Mouse (Mus musculus) megakaryocyte-erythroid progenitor cell, adult 5-6 weeks (primary cell): ENCODE measurements around the gene Ggt1. TPM values are rescaled to one million over a fixed set of nuclear protein-coding genes. Genes with fewer than 3 reads are reported as not detected.
A peak's percentile ranks its signal among the peaks of the same experiment; 100 is the strongest.

Experiments
- ATAC-seq: replicated peaks from 2 replicates; pipeline ENCODE4 v1.8.0; 2016; ENCODE audit warnings: mild to moderate bottlenecking, inconsistent platforms; ENCODE audit not compliant: severe bottlenecking, poor library complexity, low FRiP score, low TSS enrichment
- total RNA-seq, 2 experiments: library from RNA; stranded (forward) in 1 of 2; stranded (reverse) in 1 of 2; fragments of 200-1000, 215-1000 nt in 1 of 2; fragments of >200 nt in 1 of 2; fragmentation: Nextera tagmentation in 1 of 2; gene quantifications; 2 replicates each; pipeline ENCODE4 v1.2.3; 2014 to 2017

Ggt1 gene
- total RNA-seq, 2 experiments from 2014 or later = 3.3 TPM; not detected in 1

- ATAC-seq = no peak
These were observed 49.1 kb downstream of the Ggt1 start for GRCm38 (mm10) chr10:75610486-75610885.

GRCm38 (mm10) chr10:75616044-75616443 is 54.6 kb downstream of the Ggt1 start:
- ATAC-seq = no peak

- no peak for ATAC-seq
These were observed 59.4 kb downstream of the Ggt1 start for GRCm38 (mm10) chr10:75620818-75621217.

- ATAC-seq = no peak
These were observed 64.5 kb downstream of the Ggt1 start for GRCm38 (mm10) chr10:75625920-75626319.

- no peak for ATAC-seq
These were observed 65.6 kb downstream of the Ggt1 start for GRCm38 (mm10) chr10:75626991-75627390.

- ATAC-seq = no peak
These were observed 66.1 kb downstream of the Ggt1 start for GRCm38 (mm10) chr10:75627490-75627889.

GRCm38 (mm10) chr10:75632633-75633032 is 71.2 kb downstream of the Ggt1 start:
- ATAC-seq = no peak

GRCm38 (mm10) chr10:75633048-75633447 is 71.6 kb downstream of the Ggt1 start:
- no peak for ATAC-seq

- ATAC-seq = no peak
These were observed 72.3 kb downstream of the Ggt1 start for GRCm38 (mm10) chr10:75633576-75634139.

- ATAC-seq = no peak
These were observed 73.2 kb downstream of the Ggt1 start for GRCm38 (mm10) chr10:75634610-75635009.

GRCm38 (mm10) chr10:75635019-75635692 is 73.8 kb downstream of the Ggt1 start:
- no peak for ATAC-seq

GRCm38 (mm10) chr10:75635693-75636055 is 74.3 kb downstream of the Ggt1 start:
- ATAC-seq = peak; percentile 76

Other genes with a start within 250 kb of the Ggt1 start
- gene Adora2a, start 244.7 kb upstream of the Ggt1 start, total RNA-seq (2014; fragmentation: Nextera tagmentation) = 0.09 and 0.67 TPM in 2 replicates
- 0.28 and 0.88 TPM in 2 replicates for gene Adora2a, start 244.7 kb upstream of the Ggt1 start, total RNA-seq (2017)
- not detected in 2 replicates for gene Upb1, start 160.5 kb upstream of the Ggt1 start, total RNA-seq (2014; fragmentation: Nextera tagmentation)
- 0.19 and 0.50 TPM in 2 replicates for gene Upb1, start 160.5 kb upstream of the Ggt1 start, total RNA-seq (2017)
- 113 and 163 TPM in 2 replicates for gene Snrpd3, start 44.1 kb upstream of the Ggt1 start, total RNA-seq (2014; fragmentation: Nextera tagmentation)
- gene Snrpd3, start 44.1 kb upstream of the Ggt1 start, total RNA-seq (2017) = 74.2 and 142 TPM in 2 replicates
- 13.9 and 18.9 TPM in 2 replicates for gene Gucd1, start 43.6 kb upstream of the Ggt1 start, total RNA-seq (2014; fragmentation: Nextera tagmentation)
- 14.8 and 19.3 TPM in 2 replicates for gene Gucd1, start 43.6 kb upstream of the Ggt1 start, total RNA-seq (2017)
- 0.07 TPM in 1 of 2 replicates, not detected in the other for gene Lrrc75b, start 1.3 kb upstream of the Ggt1 start, total RNA-seq (2014; fragmentation: Nextera tagmentation)
- not detected in 2 replicates for gene Lrrc75b, start 1.3 kb upstream of the Ggt1 start, total RNA-seq (2017)
- gene Ggt5, start 27.7 kb downstream of the Ggt1 start, total RNA-seq (2014; fragmentation: Nextera tagmentation) = 0.52 and 0.67 TPM in 2 replicates
- gene Ggt5, start 27.7 kb downstream of the Ggt1 start, total RNA-seq (2017) = 0.70 and 2.7 TPM in 2 replicates
- 2.3 and 4.8 TPM in 2 replicates for gene Susd2, start 82.4 kb downstream of the Ggt1 start, total RNA-seq (2014; fragmentation: Nextera tagmentation)
- gene Susd2, start 82.4 kb downstream of the Ggt1 start, total RNA-seq (2017) = 0.69 and 0.94 TPM in 2 replicates
- 71.3 and 96.2 TPM in 2 replicates for gene Cabin1, start 202.7 kb downstream of the Ggt1 start, total RNA-seq (2014; fragmentation: Nextera tagmentation)
- 25.5 and 33.5 TPM in 2 replicates for gene Cabin1, start 202.7 kb downstream of the Ggt1 start, total RNA-seq (2017)
- gene Ddt, start 211.8 kb downstream of the Ggt1 start, total RNA-seq (2014; fragmentation: Nextera tagmentation) = 41.3 and 45.6 TPM in 2 replicates
- gene Ddt, start 211.8 kb downstream of the Ggt1 start, total RNA-seq (2017) = 39.1 and 49.7 TPM in 2 replicates
- not detected in 2 replicates for gene Gm20441, start 219.3 kb downstream of the Ggt1 start, total RNA-seq (2014; fragmentation: Nextera tagmentation)
- not detected in 2 replicates for gene Gm20441, start 219.3 kb downstream of the Ggt1 start, total RNA-seq (2017)
- gene Gstt3, start 219.8 kb downstream of the Ggt1 start, total RNA-seq (2014; fragmentation: Nextera tagmentation) = 2.0 and 2.7 TPM in 2 replicates
- gene Gstt3, start 219.8 kb downstream of the Ggt1 start, total RNA-seq (2017) = 3.0 TPM in 1 of 2 replicates, not detected in the other
- 0.49 and 2.5 TPM in 2 replicates for gene Gstt1, start 237.0 kb downstream of the Ggt1 start, total RNA-seq (2014; fragmentation: Nextera tagmentation)
- gene Gstt1, start 237.0 kb downstream of the Ggt1 start, total RNA-seq (2017) = 1.4 and 2.1 TPM in 2 replicates